Mouse (Mus musculus) cerebellum, adult 11-12 months (tissue): ENCODE measurements at regions not wholly inside any gene's neighbourhood (a gene's known extent, or its start where the extent isn't known, plus 50 kb on each side); places are given as distances from the start of the nearest gene placed in this dataset.

Experiments used
- DNase-seq: peaks from one replicate; pipeline ENCODE4 v3.0.0; 2022

- DNase-seq: no peak
Observed at GRCm38 (mm10) chr13:78717686-78718431, 518.3 kb upstream of the Nr2f1 start.

GRCm38 (mm10) chr13:78717159-78717558, 517.6 kb upstream of the Nr2f1 start:
- DNase-seq: no peak

GRCm38 (mm10) chr13:78704693-78705092, 505.1 kb upstream of the Nr2f1 start:
- DNase-seq: no peak

- DNase-seq: no peak
Observed at GRCm38 (mm10) chr13:78697814-78698519, 498.4 kb upstream of the Nr2f1 start.

- no peak for DNase-seq
Observed at GRCm38 (mm10) chr13:78679255-78679895, 479.8 kb upstream of the Nr2f1 start.

- no peak for DNase-seq
Observed at GRCm38 (mm10) chr13:78678241-78678640, 478.7 kb upstream of the Nr2f1 start.

- DNase-seq: no peak
Observed at GRCm38 (mm10) chr13:78658285-78658684, 458.7 kb upstream of the Nr2f1 start.

GRCm38 (mm10) chr13:78656766-78657165, 457.2 kb upstream of the Nr2f1 start:
- DNase-seq: no peak

GRCm38 (mm10) chr13:78656196-78656595, 456.6 kb upstream of the Nr2f1 start:
- DNase-seq: no peak

GRCm38 (mm10) chr13:78650824-78651223, 451.3 kb upstream of the Nr2f1 start:
- DNase-seq: no peak

GRCm38 (mm10) chr13:78644556-78644955, 445.0 kb upstream of the Nr2f1 start:
- DNase-seq: no peak

GRCm38 (mm10) chr13:78643023-78643422, 443.5 kb upstream of the Nr2f1 start:
- DNase-seq: no peak

- DNase-seq: no peak
Observed at GRCm38 (mm10) chr13:78642443-78642729, 442.8 kb upstream of the Nr2f1 start.

- DNase-seq: no peak
Observed at GRCm38 (mm10) chr13:78641687-78642442, 442.3 kb upstream of the Nr2f1 start.

- DNase-seq: no peak
Observed at GRCm38 (mm10) chr13:78640340-78640739, 440.8 kb upstream of the Nr2f1 start.

GRCm38 (mm10) chr13:78638462-78638861, 438.9 kb upstream of the Nr2f1 start:
- DNase-seq: no peak

- no peak for DNase-seq
Observed at GRCm38 (mm10) chr13:78631609-78632008, 432.1 kb upstream of the Nr2f1 start.

- no peak for DNase-seq
Observed at GRCm38 (mm10) chr13:78629041-78629727, 429.6 kb upstream of the Nr2f1 start.

- no peak for DNase-seq
Observed at GRCm38 (mm10) chr13:78623652-78624051, 424.1 kb upstream of the Nr2f1 start.

- no peak for DNase-seq
Observed at GRCm38 (mm10) chr13:78602861-78603211, 403.3 kb upstream of the Nr2f1 start.

GRCm38 (mm10) chr13:78602211-78602860, 402.8 kb upstream of the Nr2f1 start:
- no peak for DNase-seq

- no peak for DNase-seq
Observed at GRCm38 (mm10) chr13:78580863-78581595, 381.5 kb upstream of the Nr2f1 start.
